Mouse (Mus musculus) adrenal gland, adult 18-20 months (tissue): Measurements from ENCODE around the gene Tfb1m. TPM values are rescaled to one million over a fixed set of nuclear protein-coding genes. Genes with fewer than 3 reads are reported as not detected.

Experiments
- DNase-seq, 2 experiments: peaks; one replicate each; pipeline ENCODE4 v3.0.0; 2021 to 2022; ENCODE audit warnings: low spot score in 2 of 2
- total RNA-seq, 2 experiments: library from RNA; stranded (reverse); gene quantifications; 1 replicate in 1 of 2; 2 replicates in 1 of 2; pipeline ENCODE4 v1.2.3; 2021

The Tfb1m gene
- total RNA-seq, 2 experiments from 2014 or later, result 8.8 to 9.8 TPM

- DNase-seq, result no peak
Measured at GRCm38 (mm10) chr17:3515851-3516250, 41.7 kb downstream of the Tfb1m start.

GRCm38 (mm10) chr17:3514316-3514715 is 43.3 kb downstream of the Tfb1m start:
- no peak for DNase-seq

- peak; percentile 47 to 55 for DNase-seq
Measured at GRCm38 (mm10) chr17:3509841-3510240, 47.7 kb downstream of the Tfb1m start.

- DNase-seq, result no peak
Measured at GRCm38 (mm10) chr17:3506508-3506907, 51.1 kb downstream of the Tfb1m start.

- DNase-seq, result no peak
Measured at GRCm38 (mm10) chr17:3505711-3506110, 51.9 kb downstream of the Tfb1m start.

- no peak for DNase-seq
Measured at GRCm38 (mm10) chr17:3500936-3501335, 56.6 kb downstream of the Tfb1m start.

GRCm38 (mm10) chr17:3500076-3500475 is 57.5 kb downstream of the Tfb1m start:
- no peak for DNase-seq

- no peak for DNase-seq
Measured at GRCm38 (mm10) chr17:3499468-3499867, 58.1 kb downstream of the Tfb1m start.

GRCm38 (mm10) chr17:3498580-3498979 is 59.0 kb downstream of the Tfb1m start:
- DNase-seq, result no peak

GRCm38 (mm10) chr17:3498086-3498485 is 59.5 kb downstream of the Tfb1m start:
- DNase-seq, result no peak

GRCm38 (mm10) chr17:3496080-3496479 is 61.5 kb downstream of the Tfb1m start:
- DNase-seq, result no peak

- no peak for DNase-seq
Measured at GRCm38 (mm10) chr17:3495576-3495975, 62.0 kb downstream of the Tfb1m start.

- no peak for DNase-seq
Measured at GRCm38 (mm10) chr17:3491667-3492066, 65.9 kb downstream of the Tfb1m start.

GRCm38 (mm10) chr17:3491065-3491464 is 66.5 kb downstream of the Tfb1m start:
- DNase-seq, result no peak

- peak in 1 of 2 experiments; percentile 49 for DNase-seq
Measured at GRCm38 (mm10) chr17:3490216-3490895, 67.2 kb downstream of the Tfb1m start.

- DNase-seq, result no peak
Measured at GRCm38 (mm10) chr17:3487721-3488601, 69.6 kb downstream of the Tfb1m start.

GRCm38 (mm10) chr17:3487211-3487610 is 70.4 kb downstream of the Tfb1m start:
- no peak for DNase-seq

GRCm38 (mm10) chr17:3485851-3486250 is 71.7 kb downstream of the Tfb1m start:
- DNase-seq, result peak in 1 of 2 experiments; percentile 43

- no peak for DNase-seq
Measured at GRCm38 (mm10) chr17:3483091-3483490, 74.5 kb downstream of the Tfb1m start.

GRCm38 (mm10) chr17:3481576-3482575 is 75.7 kb downstream of the Tfb1m start:
- DNase-seq, result no peak

GRCm38 (mm10) chr17:3476546-3476945 is 81.0 kb downstream of the Tfb1m start:
- DNase-seq, result no peak
